Mouse (Mus musculus) layer of hippocampus, adult 18-20 months (tissue): ENCODE measurements around the gene Cd5l. TPM values are rescaled to one million over a fixed set of nuclear protein-coding genes. Genes with fewer than 3 reads are reported as not detected.

Source experiments
- DNase-seq, 2 experiments: peaks; one replicate each; pipeline ENCODE4 v3.0.0; 2022; ENCODE audit warnings: low spot score in 2 of 2
- total RNA-seq, 2 experiments: library from RNA; stranded (reverse); gene quantifications; 2 replicates each; pipeline ENCODE4 v1.2.3; 2021

Gene Cd5l
- total RNA-seq, 2 experiments from 2014 or later = not detected

DNA sequence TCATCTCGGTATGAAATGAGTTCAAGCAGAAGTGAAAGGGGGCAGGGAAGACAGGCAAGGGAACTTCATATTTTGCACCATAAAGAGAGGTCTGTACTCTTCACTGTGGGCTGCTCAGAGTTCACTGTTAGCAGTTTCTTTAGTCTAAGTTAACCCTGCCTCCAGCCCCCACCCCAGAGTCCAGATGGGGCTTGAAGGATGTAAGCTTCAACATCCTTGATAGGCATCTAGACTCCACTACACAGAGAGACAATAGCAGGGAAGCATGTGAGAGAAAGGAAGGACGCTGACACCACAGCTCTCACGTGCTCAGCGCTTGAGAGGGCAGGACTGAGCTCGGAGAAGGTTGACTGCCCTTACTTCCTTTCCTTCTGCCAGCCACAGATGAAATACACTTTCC lies 43.6 kb downstream of the Cd5l start:
- DNase-seq = no peak

GRCm38 (mm10) chr3:87408171-87408570 lies 50.5 kb downstream of the Cd5l start:
- DNase-seq = no peak

DNA sequence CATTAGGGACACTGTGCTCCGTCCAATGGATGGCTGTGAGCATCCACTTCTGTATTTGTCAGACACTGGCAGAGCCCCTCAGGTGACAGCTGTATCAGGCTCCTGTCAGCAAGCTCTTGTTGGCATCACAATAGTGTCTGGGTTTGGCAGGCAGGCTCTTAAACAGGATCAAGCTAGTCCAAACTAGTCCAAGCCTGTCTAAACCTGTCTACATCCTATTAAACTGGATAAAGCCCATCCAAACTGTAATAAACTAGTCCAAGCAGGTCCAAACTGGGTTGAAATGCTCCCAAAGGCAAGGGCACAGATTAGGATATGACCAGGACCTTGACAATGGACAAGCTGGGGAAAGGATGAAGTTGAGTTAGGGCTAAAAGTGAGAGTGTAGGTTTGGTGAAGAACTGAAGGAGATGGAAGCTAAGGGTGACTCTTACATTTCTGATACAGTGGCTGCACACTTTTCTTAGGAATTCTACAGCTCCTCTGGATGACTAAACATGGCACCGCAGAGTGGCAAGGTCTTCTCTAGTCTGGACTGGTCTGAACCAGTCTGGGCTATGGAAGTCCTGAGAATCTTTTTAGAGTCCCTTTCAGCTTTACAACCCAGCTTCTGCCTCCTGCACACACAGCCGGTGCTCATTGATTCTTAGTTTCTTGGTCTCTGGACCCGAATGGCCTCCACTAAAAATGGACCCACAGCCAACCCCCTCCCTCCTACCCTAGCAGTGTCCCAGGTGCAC lies 51.7 kb downstream of the Cd5l start:
- no peak for DNase-seq

DNA sequence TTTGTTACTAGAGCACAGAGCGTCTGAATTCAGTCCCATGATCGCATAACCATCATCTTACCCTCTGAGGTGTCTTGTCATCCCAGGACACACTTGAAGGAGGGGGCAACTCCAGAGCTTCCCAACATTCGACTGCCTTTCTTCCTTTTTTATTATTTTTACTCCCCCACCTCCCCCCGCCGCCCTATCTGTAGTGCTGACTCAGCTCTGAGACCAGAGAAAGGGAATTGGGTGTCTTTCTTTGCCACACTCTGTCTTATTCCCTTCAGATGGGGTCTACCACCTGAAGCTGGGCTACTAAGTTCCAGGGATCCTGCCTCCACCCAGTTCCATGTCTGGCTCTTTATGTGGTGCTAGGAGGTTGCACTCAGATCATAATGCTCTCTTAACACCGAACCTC lies 52.9 kb downstream of the Cd5l start:
- no peak for DNase-seq

GRCm38 (mm10) chr3:87411150-87411549 lies 53.5 kb downstream of the Cd5l start:
- no peak for DNase-seq

DNA sequence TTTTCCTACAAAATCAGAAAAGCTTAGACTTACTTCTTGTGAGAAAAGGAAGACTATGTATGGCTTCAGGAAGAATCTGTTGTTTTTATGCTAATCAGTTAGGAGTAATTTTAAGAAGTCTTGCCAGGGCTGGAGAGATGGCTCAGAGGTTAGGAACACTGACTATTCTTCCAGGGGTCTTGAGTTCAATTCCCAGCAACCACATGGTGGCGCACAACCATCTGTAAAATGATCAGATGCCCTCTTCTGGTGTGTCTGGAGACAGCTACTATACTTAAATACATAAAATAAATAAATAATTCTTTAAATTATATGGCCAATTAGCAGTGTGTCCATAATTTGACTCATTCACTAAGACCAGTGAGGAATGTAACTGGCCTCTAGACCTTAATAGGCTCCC lies 63.0 kb downstream of the Cd5l start:
- no peak for DNase-seq

Other genes with a start within 250 kb of the Cd5l start
- gene Kirrel, start 183.1 kb upstream of the Cd5l start, total RNA-seq = 1 to 10 TPM; 2.6 to 3.5 TPM
- gene Fcrls, start 94.1 kb upstream of the Cd5l start, total RNA-seq = 10 to 100 TPM; 21.6 to 24.7 TPM
- under 1 TPM; 0.17 to 0.41 TPM for gene Fcrl1, start 18.5 kb downstream of the Cd5l start, total RNA-seq
- gene Fcrl5, start 77.9 kb downstream of the Cd5l start, total RNA-seq = not detected
- 10 to 100 TPM; 25.1 to 25.8 TPM for gene Etv3, start 167.5 kb downstream of the Cd5l start, total RNA-seq